Mouse (Mus musculus) liver, postnatal 0 days (tissue): ENCODE data around the gene Zfp652.

Experiments used
- CTCF ChIP-seq: sonication (generic); IDR thresholded peaks from 2 replicates; pipeline ENCODE4 v1.5.1; 2016; ENCODE audit warnings: antibody characterized with exemption, low read depth
- EP300 ChIP-seq: IDR thresholded peaks from 2 replicates; pipeline ENCODE4 v1.6.1; 2016; ENCODE audit warnings: antibody characterized with exemption, low read depth, mild to moderate bottlenecking

DNA sequence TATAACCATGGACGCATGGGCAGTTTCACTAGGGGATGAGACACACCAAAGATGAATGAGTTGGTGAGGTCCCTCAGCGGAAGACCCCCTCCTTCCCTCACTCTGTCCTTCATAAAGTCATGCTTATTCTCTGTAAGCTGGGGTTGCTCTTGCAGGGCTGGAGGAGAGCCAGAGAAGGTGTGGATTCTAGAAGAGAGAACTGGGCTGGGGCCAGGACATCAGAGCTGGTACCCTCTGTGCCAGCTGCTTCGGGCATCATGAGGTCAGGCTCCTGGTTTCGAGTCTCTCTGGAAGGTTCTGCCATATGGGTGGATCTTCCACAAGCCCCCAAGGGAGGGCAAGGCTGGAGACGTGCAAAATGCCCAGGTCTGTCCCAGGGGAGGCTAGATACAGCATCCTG is 13.9 kb upstream of the Zfp652 start:
- no peak for TF ChIP-seq CTCF
- TF ChIP-seq EP300, result no peak
